Mouse (Mus musculus) urinary bladder, adult 18-20 months (tissue): ENCODE results near the gene Mad1l1.
"Not testable (repeated sequence)": the region's sequence is repeated elsewhere in the genome, so short reads cannot be mapped to it uniquely, and the experiment has no call there.

Experiments
- DNase-seq, 2 experiments: peaks; one replicate each; pipeline ENCODE4 v3.0.0; 2022; ENCODE audit warnings: low spot score in 2 of 2, mixed read lengths in 2 of 2

Gene Mad1l1

GRCm38 (mm10) chr5:140010405-140010804 lies 310.9 kb downstream of the Mad1l1 start:
- DNase-seq, result no peak

- no peak for DNase-seq
Measured at GRCm38 (mm10) chr5:140009083-140009655, 312.2 kb downstream of the Mad1l1 start.

GRCm38 (mm10) chr5:140008523-140008806 lies 312.9 kb downstream of the Mad1l1 start:
- no peak for DNase-seq

GRCm38 (mm10) chr5:140007656-140008522 lies 313.5 kb downstream of the Mad1l1 start:
- no peak for DNase-seq

- DNase-seq, result no peak
Measured at GRCm38 (mm10) chr5:140006861-140007260, 314.5 kb downstream of the Mad1l1 start.

GRCm38 (mm10) chr5:140002541-140002940 lies 318.8 kb downstream of the Mad1l1 start:
- no peak for DNase-seq

GRCm38 (mm10) chr5:139998916-139999315 lies 322.4 kb downstream of the Mad1l1 start:
- no peak for DNase-seq

GRCm38 (mm10) chr5:139998321-139998720 lies 323.0 kb downstream of the Mad1l1 start:
- DNase-seq, result not testable (repeated sequence)

GRCm38 (mm10) chr5:139991531-139991930 lies 329.8 kb downstream of the Mad1l1 start:
- no peak for DNase-seq

GRCm38 (mm10) chr5:139985073-139985746 lies 336.1 kb downstream of the Mad1l1 start:
- DNase-seq, result no peak

- no peak for DNase-seq
Measured at GRCm38 (mm10) chr5:139981976-139982375, 339.4 kb downstream of the Mad1l1 start.

- DNase-seq, result no peak
Measured at GRCm38 (mm10) chr5:139979371-139979770, 342.0 kb downstream of the Mad1l1 start.

- no peak for DNase-seq
Measured at GRCm38 (mm10) chr5:139978525-139979276, 342.7 kb downstream of the Mad1l1 start.

GRCm38 (mm10) chr5:139977476-139977875 lies 343.9 kb downstream of the Mad1l1 start:
- DNase-seq, result no peak

- DNase-seq, result no peak
Measured at GRCm38 (mm10) chr5:139976584-139976983, 344.8 kb downstream of the Mad1l1 start.

- DNase-seq, result peak; percentile 18 to 24
Measured at GRCm38 (mm10) chr5:139970186-139970631, 351.1 kb downstream of the Mad1l1 start.

- no peak for DNase-seq
Measured at GRCm38 (mm10) chr5:139969151-139969948, 352.0 kb downstream of the Mad1l1 start.

- no peak for DNase-seq
Measured at GRCm38 (mm10) chr5:139965596-139965995, 355.8 kb downstream of the Mad1l1 start.

GRCm38 (mm10) chr5:139964391-139964790 lies 357.0 kb downstream of the Mad1l1 start:
- no peak for DNase-seq

GRCm38 (mm10) chr5:139959741-139960140 lies 361.6 kb downstream of the Mad1l1 start:
- no peak for DNase-seq
